Mouse (Mus musculus) stomach, embryonic 15.5 days (tissue): Measurements from ENCODE around the gene R3hdm2. TPM values are rescaled to one million over a fixed set of nuclear protein-coding genes. Genes with fewer than 3 reads are reported as not detected.

Experiments used
- ATAC-seq: fragments of 200-750 bp; cut with Nextera tagmentation; 2 replicates; pipeline ENCODE4 v1.8.0; 2017; ENCODE audit warnings: low read depth, moderate number of reproducible peaks, moderate TSS enrichment; ENCODE audit not compliant: insufficient read depth, low FRiP score
- H3K27ac ChIP-seq: fragments of 300-500 bp; sonication (generic); 2 replicates; pipeline ENCODE4 v1.5.1; 2015; ENCODE audit warnings: mild to moderate bottlenecking, inconsistent platforms
- H3K27me3 ChIP-seq: fragments of 300-500 bp; sonication (generic); replicated peaks from 2 replicates; pipeline ENCODE4 v1.6.1; 2015; ENCODE audit warnings: inconsistent platforms
- H3K36me3 ChIP-seq: fragments of 300-500 bp; sonication (generic); 2 replicates; pipeline ENCODE4 v1.6.1; 2015; ENCODE audit warnings: inconsistent platforms
- H3K4me1 ChIP-seq: fragments of 300-500 bp; sonication (generic); 2 replicates; pipeline ENCODE4 v1.6.1; 2015; ENCODE audit warnings: inconsistent platforms
- H3K4me2 ChIP-seq: fragments of 300-500 bp; sonication (generic); 2 replicates; pipeline ENCODE4 v1.6.1; 2015; ENCODE audit warnings: mild to moderate bottlenecking, inconsistent platforms
- H3K4me3 ChIP-seq: fragments of 300-500 bp; sonication (generic); replicated peaks from 2 replicates; pipeline ENCODE4 v1.5.1; 2015; ENCODE audit warnings: inconsistent platforms
- H3K9ac ChIP-seq: fragments of 300-500 bp; sonication (generic); 2 replicates; pipeline ENCODE4 v1.6.1; 2015; ENCODE audit warnings: inconsistent platforms
- H3K9me3 ChIP-seq: fragments of 300-500 bp; sonication (generic); 2 replicates; pipeline ENCODE4 v1.6.1; 2016; ENCODE audit warnings: inconsistent platforms
- WGBS: fragments of 180-500 bp; shearing (Covaris S2); methylation state at CpG from one replicate; pipeline ENCODE4 v1.1.7; 2015; 5-methylcytosine and 5-hydroxymethylcytosine counted together
- polyA plus RNA-seq: library from polyadenylated mRNA; unstranded; fragments of >200 nt; fragmentation: Nextera tagmentation; extraction: Ambion mirVana; gene quantifications from 2 replicates; pipeline ENCODE4 v1.2.1, GENCODE M21; 2015

The R3hdm2 gene
- polyA plus RNA-seq, 1 experiment from 2014 or later: 26.5 TPM

GRCm38 (mm10) chr10:127543916-127544315, 163.8 kb downstream of the R3hdm2 start:
- H3K4me2 ChIP-seq: no peak overlapping the region
- no peak overlapping the region for H3K9ac ChIP-seq
- WGBS: 63% methylated on average over 3 of the region's 3 CpGs
- no peaks in the 10 kb centered on the region for H3K9me3 ChIP-seq
- H3K27ac ChIP-seq: no peak overlapping the region
- H3K4me3 ChIP-seq: no peak overlapping the region
- no peak for ATAC-seq
- H3K27me3 ChIP-seq: no peaks in the 10 kb centered on the region
- H3K4me1 ChIP-seq: no peaks in the 10 kb centered on the region
- peaks cover 78% of the 10 kb centered on the region for H3K36me3 ChIP-seq

DNA sequence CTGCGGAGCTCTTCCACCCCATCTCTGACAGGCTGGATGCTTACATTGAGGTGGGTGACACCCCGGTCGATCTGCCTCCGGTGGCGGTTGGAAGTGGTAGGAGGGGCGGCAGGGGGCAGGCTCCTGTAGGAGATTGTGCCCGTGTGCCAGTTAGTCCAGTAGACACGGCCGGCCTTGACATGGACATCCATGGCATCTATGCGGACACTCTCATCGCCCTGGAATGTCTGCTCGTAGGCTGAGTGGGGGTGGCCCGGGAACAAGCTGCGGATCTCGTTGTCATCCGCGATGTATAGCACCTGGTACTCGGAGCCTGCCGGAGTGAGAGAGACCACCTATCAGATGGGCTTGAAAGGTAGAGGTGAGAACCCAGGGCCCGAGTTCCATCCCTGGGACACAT, 164.2 kb downstream of the R3hdm2 start:
- Histone ChIP-seq H3K27ac (no peak overlapping the region), H3K4me3 (no peak overlapping the region), H3K9me3 (no peaks in the 10 kb centered on the region), H3K27me3 (no peaks in the 10 kb centered on the region), H3K9ac (no peak overlapping the region), H3K4me2 (no peak overlapping the region), H3K36me3 (peaks cover 74% of the 10 kb centered on the region), H3K4me1 (no peaks in the 10 kb centered on the region)
- 87% methylated on average over 20 of the region's 20 CpGs for WGBS
- no peak for ATAC-seq

DNA sequence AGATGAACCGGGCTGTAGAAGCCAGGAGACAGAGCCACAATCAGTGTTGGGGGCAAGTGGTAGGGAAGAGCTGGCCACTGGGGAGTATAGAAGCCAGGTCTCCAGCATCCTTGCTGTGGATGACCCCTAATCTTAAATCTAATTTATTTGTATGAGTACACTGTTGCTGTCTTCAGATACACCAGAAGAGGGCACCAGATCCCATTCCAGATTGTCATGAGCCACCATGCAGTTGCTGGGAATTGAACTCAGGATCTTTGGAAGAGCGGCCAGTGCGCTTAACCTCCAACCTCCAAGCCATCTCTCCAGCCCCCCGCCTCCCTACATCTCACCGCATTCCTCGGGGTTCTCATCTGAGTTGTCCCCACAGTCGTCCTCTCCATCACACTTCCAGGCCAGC, 166.4 kb downstream of the R3hdm2 start:
- no peak overlapping the region for H3K9ac ChIP-seq
- no peak overlapping the region for H3K27ac ChIP-seq
- no peak overlapping the region for H3K4me2 ChIP-seq
- H3K36me3 ChIP-seq: peaks cover 80% of the 10 kb centered on the region
- no peaks in the 10 kb centered on the region for H3K4me1 ChIP-seq
- no peaks in the 10 kb centered on the region for H3K9me3 ChIP-seq
- H3K4me3 ChIP-seq: no peak overlapping the region
- ATAC-seq: no peak
- 88% methylated on average over 7 of the region's 7 CpGs for WGBS
- no peaks in the 10 kb centered on the region for H3K27me3 ChIP-seq

DNA sequence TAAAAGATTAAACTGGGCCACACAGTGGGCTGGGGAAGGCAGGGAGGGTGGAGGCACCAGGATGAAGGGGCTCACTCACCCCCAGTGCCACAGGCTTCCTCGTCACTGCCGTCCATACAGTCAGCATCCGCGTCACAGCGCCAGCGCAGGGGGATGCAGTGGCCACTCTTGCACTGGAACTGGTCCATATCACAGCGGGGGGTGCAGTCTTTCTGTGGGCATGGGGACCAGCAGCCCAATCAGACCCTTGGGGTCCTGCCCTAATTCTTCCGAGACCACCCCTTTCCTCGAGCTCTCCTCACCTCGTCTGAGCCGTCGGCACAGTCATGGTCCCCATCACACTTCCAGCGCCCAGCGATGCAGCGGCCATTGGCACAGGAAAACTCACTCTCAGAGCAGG, 168.1 kb downstream of the R3hdm2 start:
- Histone ChIP-seq H3K27me3 (no peaks in the 10 kb centered on the region), H3K9ac (no peak overlapping the region), H3K27ac (no peak overlapping the region), H3K4me1 (no peaks in the 10 kb centered on the region), H3K36me3 (peaks cover 80% of the 10 kb centered on the region), H3K9me3 (no peaks in the 10 kb centered on the region), H3K4me2 (no peak overlapping the region), H3K4me3 (no peak overlapping the region)
- ATAC-seq: no peak
- 95% methylated on average over 15 of the region's 15 CpGs for WGBS

Other genes starting within 250 kb of the R3hdm2 start
- 29.4 and 31.4 TPM in 2 replicates for gene B4galnt1, start 215.1 kb upstream of the R3hdm2 start, polyA plus RNA-seq
- gene Slc26a10, start 199.7 kb upstream of the R3hdm2 start, polyA plus RNA-seq: 1.1 and 1.3 TPM in 2 replicates
- 65.9 and 69.9 TPM in 2 replicates for gene Arhgef25, start 190.2 kb upstream of the R3hdm2 start, polyA plus RNA-seq
- gene Dtx3, start 184.6 kb upstream of the R3hdm2 start, polyA plus RNA-seq: 90.4 and 106 TPM in 2 replicates
- 29.9 and 32.3 TPM in 2 replicates for gene Pip4k2c, start 168.7 kb upstream of the R3hdm2 start, polyA plus RNA-seq
- gene Kif5a, start 117.0 kb upstream of the R3hdm2 start, polyA plus RNA-seq: 5.6 and 6.2 TPM in 2 replicates
- gene Dctn2, start 114.0 kb upstream of the R3hdm2 start, polyA plus RNA-seq: 161 and 169 TPM in 2 replicates
- 18.6 and 19.4 TPM in 2 replicates for gene Mbd6, start 91.3 kb upstream of the R3hdm2 start, polyA plus RNA-seq
- 109 and 110 TPM in 2 replicates for gene Mars, start 68.5 kb upstream of the R3hdm2 start, polyA plus RNA-seq
- gene Arhgap9, start 58.4 kb upstream of the R3hdm2 start, polyA plus RNA-seq: 5.6 and 6.3 TPM in 2 replicates
- gene Gli1, start 38.4 kb upstream of the R3hdm2 start, polyA plus RNA-seq: 9.1 and 10.1 TPM in 2 replicates
- 0.05 TPM in 1 of 2 replicates, not detected in the other for gene Inhbe, start 25.9 kb upstream of the R3hdm2 start, polyA plus RNA-seq
- 0.27 TPM in 2 replicates for gene Inhbc, start 9.9 kb upstream of the R3hdm2 start, polyA plus RNA-seq
- 0.92 and 1.7 TPM in 2 replicates for gene Stac3, start 121.4 kb downstream of the R3hdm2 start, polyA plus RNA-seq
- 92.8 and 117 TPM in 2 replicates for gene Ndufa4l2, start 134.6 kb downstream of the R3hdm2 start, polyA plus RNA-seq
- gene Shmt2, start 142.1 kb downstream of the R3hdm2 start, polyA plus RNA-seq: 142 and 144 TPM in 2 replicates
- gene Nxph4, start 154.2 kb downstream of the R3hdm2 start, polyA plus RNA-seq: 5.0 and 5.4 TPM in 2 replicates
- 77.0 and 87.0 TPM in 2 replicates for gene Lrp1, start 240.8 kb downstream of the R3hdm2 start, polyA plus RNA-seq